Mouse (Mus musculus) megakaryocyte, embryonic 14.5 days (primary cell): ENCODE data around the gene Noa1.

Source experiments
- FLI1 ChIP-seq: IDR thresholded peaks from 2 replicates; pipeline ENCODE4 v1.6.1; 2012; ENCODE audit warnings: low read length, inconsistent platforms, mixed read lengths
- GATA1 ChIP-seq: IDR thresholded peaks from 3 replicates; pipeline ENCODE4 v1.6.1; 2012; ENCODE audit warnings: mixed read lengths, low read length, inconsistent platforms, borderline replicate concordance

GRCm38 (mm10) chr5:77285685-77286084 is 24.2 kb downstream of the Noa1 start:
- no peak for TF ChIP-seq GATA1
- no peak for TF ChIP-seq FLI1
